Mouse (Mus musculus) midbrain, embryonic 10.5 days (tissue): ENCODE measurements around the gene Fam78a. TPM values are rescaled to one million over a fixed set of nuclear protein-coding genes. Genes with fewer than 3 reads are reported as not detected.

Experiments used
- DNase-seq: peaks from one replicate; pipeline ENCODE4 v3.0.0-alpha.2; 2017; ENCODE audit warnings: low spot score
- H3K27ac ChIP-seq: fragments of 300-500 bp; sonication (generic); replicated peaks from 2 replicates; pipeline ENCODE4 v1.5.1; 2016; ENCODE audit warnings: mild to moderate bottlenecking
- H3K27me3 ChIP-seq: fragments of 300-500 bp; sonication (generic); 2 replicates; pipeline ENCODE4 v1.6.1; 2016; ENCODE audit warnings: low read depth, mild to moderate bottlenecking; ENCODE audit not compliant: poor library complexity, severe bottlenecking
- H3K36me3 ChIP-seq: fragments of 300-500 bp; sonication (generic); 2 replicates; pipeline ENCODE4 v1.6.1; 2016; ENCODE audit warnings: mild to moderate bottlenecking, moderate library complexity
- H3K4me1 ChIP-seq: fragments of 300-500 bp; sonication (generic); 2 replicates; pipeline ENCODE4 v1.6.1; 2016
- H3K4me3 ChIP-seq: fragments of 300-500 bp; sonication (generic); 2 replicates; pipeline ENCODE4 v1.5.1; 2016; ENCODE audit warnings: mild to moderate bottlenecking, moderate library complexity
- H3K9me3 ChIP-seq: fragments of 300-500 bp; sonication (generic); replicated peaks from 2 replicates; pipeline ENCODE4 v1.6.1; 2016; ENCODE audit warnings: mild to moderate bottlenecking
- WGBS: fragments of 180-500 bp; shearing (Covaris S2); methylation state at CpG from one replicate; pipeline ENCODE4 v1.1.7; 2016; 5-methylcytosine and 5-hydroxymethylcytosine counted together
- microRNA-seq: library from miRNA; unstranded; fragments of <30 nt; microRNA quantifications from one replicate; pipeline ENCODE4, GENCODE M21; 2017
- polyA plus RNA-seq: library from polyadenylated mRNA; unstranded; fragments of >200 nt; fragmentation: Nextera tagmentation; extraction: Ambion mirVana; gene quantifications from 2 replicates; pipeline ENCODE4 v1.2.1, GENCODE M21; 2016

The Fam78a gene
- polyA plus RNA-seq, 1 experiment from 2014 or later: 1.6 TPM

GRCm38 (mm10) chr2:32008311-32008710, 76.3 kb downstream of the Fam78a start:
- peaks cover 98% of the 10 kb centered on the region for H3K36me3 ChIP-seq
- H3K4me1 ChIP-seq: no peaks in the 10 kb centered on the region
- H3K9me3 ChIP-seq: no peaks in the 10 kb centered on the region
- no peak overlapping the region for H3K27ac ChIP-seq
- 87% methylated on average over 2 of the region's 2 CpGs for WGBS
- H3K27me3 ChIP-seq: no peaks in the 10 kb centered on the region
- no peak for DNase-seq
- no peak overlapping the region for H3K4me3 ChIP-seq

Small RNA genes within 50 kb of the gene (microRNA-seq; reads per million reads assigned to microRNA genes)
- 1.2 reads per million for gene Mir7674

Other genes with a start within 250 kb of the Fam78a start
- gene Fibcd1, start 238.9 kb downstream of the Fam78a start, polyA plus RNA-seq: 1.2 and 1.5 TPM in 2 replicates
- gene Lamc3, start 197.6 kb downstream of the Fam78a start, polyA plus RNA-seq: 12.3 and 15.7 TPM in 2 replicates
- gene Aif1l, start 134.7 kb downstream of the Fam78a start, polyA plus RNA-seq: 68.3 and 76.2 TPM in 2 replicates
- 97.2 and 104 TPM in 2 replicates for gene Nup214, start 110.4 kb downstream of the Fam78a start, polyA plus RNA-seq
- gene Plpp7, start 10.7 kb upstream of the Fam78a start, polyA plus RNA-seq: 7.1 and 7.8 TPM in 2 replicates
- 41.5 and 57.6 TPM in 2 replicates for gene Prrc2b, start 66.2 kb upstream of the Fam78a start, polyA plus RNA-seq
- gene Pomt1, start 151.7 kb upstream of the Fam78a start, polyA plus RNA-seq: 27.4 and 30.3 TPM in 2 replicates
- gene Uck1, start 175.3 kb upstream of the Fam78a start, polyA plus RNA-seq: 91.4 and 91.7 TPM in 2 replicates
- gene Golga2, start 202.5 kb upstream of the Fam78a start, polyA plus RNA-seq: 16.7 and 21.1 TPM in 2 replicates
- 536 and 538 TPM in 2 replicates for gene Swi5, start 203.2 kb upstream of the Fam78a start, polyA plus RNA-seq